Mouse (Mus musculus) megakaryocyte progenitor cell, adult 5-6 weeks (primary cell): Measurements from ENCODE around the gene Slc25a47. TPM values are rescaled to one million over a fixed set of nuclear protein-coding genes. Genes with fewer than 3 reads are reported as not detected.
A peak's percentile ranks its signal among the peaks of the same experiment; 100 is the strongest.

Source experiments
- ATAC-seq: replicated peaks from 2 replicates; pipeline ENCODE4 v1.8.0; 2016; ENCODE audit warnings: mild to moderate bottlenecking, moderate TSS enrichment, inconsistent platforms; ENCODE audit not compliant: poor library complexity
- total RNA-seq, 2 experiments: library from RNA; stranded (forward) in 1 of 2; stranded (reverse) in 1 of 2; fragments of 157-497, 149-512 nt in 1 of 2; fragments of 200-1000 nt in 1 of 2; gene quantifications; 2 replicates each; pipeline versions ENCODE4 v1.2.3 to v1.2.4; 2015 to 2017

Gene Slc25a47
- total RNA-seq, 2 experiments from 2014 or later, result 4.5 to 5.4 TPM

- no peak for ATAC-seq
These were observed 21.3 kb downstream of the Slc25a47 start for GRCm38 (mm10) chr12:108857109-108857508.

- ATAC-seq, result no peak
These were observed 21.8 kb downstream of the Slc25a47 start for GRCm38 (mm10) chr12:108857589-108858184.

- no peak for ATAC-seq
These were observed 22.6 kb downstream of the Slc25a47 start for GRCm38 (mm10) chr12:108858486-108858885.

- no peak for ATAC-seq
These were observed 29.2 kb downstream of the Slc25a47 start for GRCm38 (mm10) chr12:108865007-108865494.

- peak; percentile 66 for ATAC-seq
These were observed 33.7 kb downstream of the Slc25a47 start for GRCm38 (mm10) chr12:108869575-108869974.

GRCm38 (mm10) chr12:108873122-108873521 lies 37.3 kb downstream of the Slc25a47 start:
- no peak for ATAC-seq

- no peak for ATAC-seq
These were observed 43.3 kb downstream of the Slc25a47 start for GRCm38 (mm10) chr12:108879138-108879537.

- ATAC-seq, result no peak
These were observed 44.8 kb downstream of the Slc25a47 start for GRCm38 (mm10) chr12:108880606-108881005.

- no peak for ATAC-seq
These were observed 45.3 kb downstream of the Slc25a47 start for GRCm38 (mm10) chr12:108881192-108881591.

- no peak for ATAC-seq
These were observed 46.9 kb downstream of the Slc25a47 start for GRCm38 (mm10) chr12:108882776-108883175.

- no peak for ATAC-seq
These were observed 50.1 kb downstream of the Slc25a47 start for GRCm38 (mm10) chr12:108885906-108886305.

GRCm38 (mm10) chr12:108887077-108887476 lies 51.2 kb downstream of the Slc25a47 start:
- ATAC-seq, result no peak

- ATAC-seq, result no peak
These were observed 52.8 kb downstream of the Slc25a47 start for GRCm38 (mm10) chr12:108888632-108889031.

- ATAC-seq, result peak; percentile 18
These were observed 57.3 kb downstream of the Slc25a47 start, which contains the start of gene Wdr25 for GRCm38 (mm10) chr12:108892989-108893714. Gene Wdr25, plus strand, starts transcription at chr12:108893631.

- peak; percentile 96 for ATAC-seq
These were observed 58.0 kb downstream of the Slc25a47 start, which contains the start of gene Wars for GRCm38 (mm10) chr12:108893715-108894431. Gene Wars, minus strand, starts transcription at chr12:108894174.

GRCm38 (mm10) chr12:108894432-108894816 lies 58.6 kb downstream of the Slc25a47 start:
- no peak for ATAC-seq

- peak; percentile 45 for ATAC-seq
These were observed 60.2 kb downstream of the Slc25a47 start for GRCm38 (mm10) chr12:108896006-108896405.

GRCm38 (mm10) chr12:108901346-108901745 lies 65.5 kb downstream of the Slc25a47 start:
- ATAC-seq, result peak; percentile 27; the same call in 1 of the 2 replicates

- ATAC-seq, result peak; percentile 95
These were observed 67.1 kb downstream of the Slc25a47 start for GRCm38 (mm10) chr12:108902940-108903339.

- ATAC-seq, result peak; percentile 45; the same call in 1 of the 2 replicates
These were observed 67.9 kb downstream of the Slc25a47 start for GRCm38 (mm10) chr12:108903600-108904275.

GRCm38 (mm10) chr12:108904276-108904653 lies 68.4 kb downstream of the Slc25a47 start:
- ATAC-seq, result no peak
